Mouse (Mus musculus): ENCODE results near the gene Zfp697.
"Not testable (repeated sequence)": the region's sequence is repeated elsewhere in the genome, so short reads cannot be mapped to it uniquely, and the experiment has no call there.

GRCm38 (mm10) chr3:98410619-98411580 lies 28.6 kb downstream of the Zfp697 start:
- not testable (repeated sequence) for TF ChIP-seq EP300, CTCF (IDR thresholded peaks at IDR 0.05; ENCODE audit: low read depth)
